Mouse (Mus musculus) heart, embryonic 16.5 days (tissue): ENCODE results near the gene Itsn1. TPM values are rescaled to one million over a fixed set of nuclear protein-coding genes. Genes with fewer than 3 reads are reported as not detected.

Experiments used
- ATAC-seq: fragments of 200-750 bp; cut with Nextera tagmentation; replicated peaks from 2 replicates; pipeline ENCODE4 v1.8.0; 2017; ENCODE audit warnings: moderate number of reproducible peaks; ENCODE audit not compliant: insufficient read depth, low FRiP score; ENCODE audit errors: extremely low read depth
- H3K27ac ChIP-seq: fragments of 300-500 bp; sonication (generic); 2 replicates; pipeline ENCODE4 v1.5.1; 2014; ENCODE audit warnings: mild to moderate bottlenecking, low read length, control low read depth, moderate library complexity
- H3K27me3 ChIP-seq: fragments of 300-500 bp; sonication (generic); 2 replicates; pipeline ENCODE4 v1.6.1; 2014; ENCODE audit warnings: low read length, mixed read lengths; ENCODE audit not compliant: control insufficient read depth, insufficient read depth
- H3K36me3 ChIP-seq: fragments of 300-500 bp; sonication (generic); 2 replicates; pipeline ENCODE4 v1.6.1; 2014; ENCODE audit not compliant: control insufficient read depth, insufficient read depth
- H3K4me1 ChIP-seq: fragments of 300-500 bp; sonication (generic); 2 replicates; pipeline ENCODE4 v1.6.1; 2014; ENCODE audit warnings: low read length, mixed read lengths; ENCODE audit not compliant: control insufficient read depth, insufficient read depth
- H3K4me2 ChIP-seq: fragments of 300-500 bp; sonication (generic); 2 replicates; pipeline ENCODE4 v1.6.1; 2014; ENCODE audit warnings: low read depth, mild to moderate bottlenecking, control low read depth, low read length
- H3K4me3 ChIP-seq: fragments of 300-500 bp; sonication (generic); 2 replicates; pipeline ENCODE4 v1.5.1; 2014; ENCODE audit warnings: mild to moderate bottlenecking, control low read depth, low read length
- H3K9ac ChIP-seq: fragments of 300-500 bp; sonication (generic); 2 replicates; pipeline ENCODE4 v1.6.1; 2014; ENCODE audit warnings: low read length, control low read depth
- H3K9me3 ChIP-seq: fragments of 300-500 bp; sonication (generic); replicated peaks from 2 replicates; pipeline ENCODE4 v1.6.1; 2016; ENCODE audit warnings: low read length; ENCODE audit not compliant: control insufficient read depth
- WGBS: fragments of 180-500 bp; shearing (Covaris S2); extraction: QIAGEN DNeasy Blood & Tissue Kit; methylation state at CpG from one replicate; pipeline ENCODE4 v1.1.7; 2014; 5-methylcytosine and 5-hydroxymethylcytosine counted together
- polyA plus RNA-seq: library from polyadenylated mRNA; unstranded; fragments of >200 nt; fragmentation: Nextera tagmentation; extraction: Ambion mirVana; gene quantifications from 2 replicates; pipeline ENCODE4 v1.2.1, GENCODE M21; 2015

The Itsn1 gene
- polyA plus RNA-seq, 1 experiment from 2014 or later, result 14.2 TPM

DNA sequence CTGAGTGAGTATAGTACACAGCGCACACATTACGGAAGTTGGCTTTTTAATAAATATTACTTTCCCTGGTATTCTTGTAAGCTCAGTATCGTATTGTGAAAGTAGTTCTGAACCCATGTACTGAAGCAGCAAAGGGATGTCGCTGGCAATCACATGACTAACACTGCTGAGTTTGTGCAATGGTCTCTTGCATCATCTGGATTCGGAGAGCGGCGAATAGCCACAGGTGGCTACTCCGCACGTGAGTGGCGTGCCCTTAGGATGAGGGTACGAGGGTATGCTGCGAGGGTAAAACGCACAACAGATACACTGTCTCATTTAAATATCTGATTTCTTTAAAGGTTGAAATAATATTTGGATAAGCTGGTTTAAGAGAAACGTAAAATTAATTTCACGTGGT is 1.6 kb upstream of the Itsn1 start:
- WGBS, result 87% methylated on average over 15 of the region's 15 CpGs
- H3K4me3 ChIP-seq, result peak overlapping the region; percentile 86
- H3K4me2 ChIP-seq, result peak overlapping the region; percentile 62
- H3K4me1 ChIP-seq, result peaks cover 21% of the 10 kb centered on the region
- no peaks in the 10 kb centered on the region for H3K27me3 ChIP-seq
- peaks cover 7% of the 10 kb centered on the region for H3K36me3 ChIP-seq
- peak overlapping the region; percentile 72 for H3K9ac ChIP-seq
- H3K9me3 ChIP-seq, result no peaks in the 10 kb centered on the region
- ATAC-seq, result no peak
- H3K27ac ChIP-seq, result no peak overlapping the region

DNA sequence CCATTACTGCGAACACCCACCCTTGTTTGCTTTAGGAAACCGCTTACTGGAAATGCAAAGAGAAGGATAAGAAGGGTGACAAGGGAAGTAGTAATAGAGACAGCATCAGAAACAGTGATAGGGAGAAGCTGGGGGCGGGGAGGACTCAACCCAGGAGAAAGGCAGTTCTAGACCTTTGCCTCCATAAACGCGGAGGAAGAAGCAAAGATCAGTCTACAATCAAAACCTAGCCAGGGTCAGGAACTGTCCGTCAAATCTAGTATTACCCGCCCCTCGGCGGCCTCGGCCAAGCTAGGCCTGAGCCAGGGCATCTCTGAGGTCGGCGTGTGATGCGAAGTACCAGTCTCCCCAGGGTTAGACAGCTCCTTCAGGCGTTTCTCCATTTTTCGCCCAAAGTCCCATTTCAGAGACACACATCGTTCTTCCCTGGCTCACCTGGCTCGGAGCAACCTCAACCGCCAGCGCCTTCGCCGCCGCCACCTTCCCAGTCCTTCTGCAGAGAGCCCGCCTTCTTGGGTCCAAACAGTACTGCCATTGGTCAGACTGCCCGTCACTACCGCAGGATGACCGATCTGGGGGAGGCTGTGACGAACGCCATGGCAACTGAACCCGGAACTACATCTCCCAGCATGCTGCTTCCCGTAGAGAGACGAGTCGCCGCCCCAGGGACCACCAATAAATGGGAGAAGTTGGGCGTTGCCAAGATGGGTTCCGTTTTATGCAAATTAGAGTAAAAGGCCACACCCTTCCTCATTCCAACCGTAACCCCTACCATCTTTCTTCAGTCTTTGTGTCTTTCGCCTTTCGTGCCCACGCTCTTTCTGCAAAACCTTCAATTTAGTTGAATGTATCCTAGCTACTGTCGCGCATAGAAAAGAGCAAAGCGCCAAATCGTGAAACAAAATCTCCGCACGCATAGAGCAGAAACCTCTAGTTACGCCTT is 687 bp upstream of the Itsn1 start, which contains the start of gene Cryzl1:
Gene Cryzl1, minus strand, starts transcription at position 853 of the 943 bp plus-strand sequence.
- Histone ChIP-seq H3K27me3 (no peaks in the 10 kb centered on the region), H3K27ac (peak within 1 kb of the TSS; percentile 96), H3K9ac (peak within 1 kb of the TSS; percentile 95), H3K36me3 (peaks cover 7% of the 10 kb centered on the region), H3K4me1 (peaks cover 21% of the 10 kb centered on the region), H3K4me2 (peak within 1 kb of the TSS; percentile 91), H3K4me3 (peak within 1 kb of the TSS; percentile 86), H3K9me3 (no peaks in the 10 kb centered on the region)
- WGBS, result under 1% methylated on average over 46 of the region's 46 CpGs
- ATAC-seq, result peak; percentile 93

DNA sequence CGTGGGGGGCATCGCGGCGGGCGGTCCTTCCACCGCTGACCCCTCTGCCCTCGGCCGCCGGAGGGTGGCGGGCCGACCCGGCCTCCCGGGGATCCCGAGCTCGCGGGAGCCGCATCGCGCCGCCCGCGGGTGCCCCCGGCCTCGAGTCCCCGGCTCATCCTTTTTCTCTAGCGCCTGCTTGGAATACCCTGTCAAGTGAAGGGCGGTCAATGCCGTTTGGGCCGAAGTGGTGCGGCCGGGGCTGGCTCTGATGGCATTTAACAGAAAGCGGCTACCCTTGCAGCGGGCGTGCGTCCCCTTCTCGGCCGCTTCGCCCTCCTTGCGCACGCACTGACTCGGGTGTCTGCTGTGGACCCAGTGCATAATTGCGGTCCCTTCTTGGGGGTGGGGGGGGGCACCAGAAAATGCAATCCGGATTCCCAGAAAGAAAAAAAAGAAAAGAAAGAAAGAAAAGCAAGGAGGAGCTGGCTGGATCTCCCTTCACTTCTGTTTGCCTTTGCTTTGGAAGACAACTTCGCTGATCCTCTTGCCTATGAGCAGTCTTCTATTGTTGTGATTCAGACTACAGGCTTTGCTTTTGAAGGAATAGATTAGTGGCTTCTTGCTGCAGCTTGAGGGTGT is 850 bp downstream of the Itsn1 start:
- Histone ChIP-seq H3K4me2 (peak overlapping the region; percentile 91), H3K36me3 (0 out of 2 replicates have a peak, but pooled peaks cover under 1% of the 10 kb centered on the region), H3K9ac (peak overlapping the region; percentile 95), H3K27ac (peak overlapping the region; percentile 96), H3K4me3 (peak overlapping the region; percentile 86), H3K27me3 (no peaks in the 10 kb centered on the region), H3K9me3 (no peaks in the 10 kb centered on the region), H3K4me1 (peaks cover 24% of the 10 kb centered on the region)
- peak; percentile 1; the same call in 1 of the 2 replicates for ATAC-seq
- under 1% methylated on average over 44 of the region's 44 CpGs for WGBS

DNA sequence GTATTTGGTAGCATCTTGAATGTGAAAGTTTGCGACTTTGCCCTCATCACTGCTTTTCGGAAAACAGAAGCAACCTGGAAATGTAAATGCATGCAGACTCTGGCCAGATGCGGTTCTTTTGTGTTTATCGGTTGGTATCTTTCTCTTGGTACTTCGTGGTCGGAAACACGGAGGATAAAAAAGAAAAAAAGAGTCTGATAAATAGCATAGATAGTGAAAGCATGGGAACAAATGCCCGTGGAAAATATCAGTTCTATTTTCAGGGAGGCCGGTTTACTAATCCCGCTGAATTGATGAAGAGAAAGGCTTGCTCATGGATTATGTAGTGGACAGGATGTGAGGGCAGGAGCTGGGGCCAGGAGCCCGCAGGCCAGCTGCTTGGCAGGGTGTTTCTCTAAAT is 1.4 kb downstream of the Itsn1 start:
- H3K36me3 ChIP-seq, result no peaks in the 10 kb centered on the region
- ATAC-seq, result no peak
- peak overlapping the region; percentile 96 for H3K27ac ChIP-seq
- peaks cover 26% of the 10 kb centered on the region for H3K4me1 ChIP-seq
- 2% methylated on average over 11 of the region's 11 CpGs for WGBS
- H3K9me3 ChIP-seq, result no peaks in the 10 kb centered on the region
- H3K9ac ChIP-seq, result peak overlapping the region; percentile 95
- H3K4me3 ChIP-seq, result peak overlapping the region; percentile 86
- no peaks in the 10 kb centered on the region for H3K27me3 ChIP-seq
- H3K4me2 ChIP-seq, result peak overlapping the region; percentile 91

DNA sequence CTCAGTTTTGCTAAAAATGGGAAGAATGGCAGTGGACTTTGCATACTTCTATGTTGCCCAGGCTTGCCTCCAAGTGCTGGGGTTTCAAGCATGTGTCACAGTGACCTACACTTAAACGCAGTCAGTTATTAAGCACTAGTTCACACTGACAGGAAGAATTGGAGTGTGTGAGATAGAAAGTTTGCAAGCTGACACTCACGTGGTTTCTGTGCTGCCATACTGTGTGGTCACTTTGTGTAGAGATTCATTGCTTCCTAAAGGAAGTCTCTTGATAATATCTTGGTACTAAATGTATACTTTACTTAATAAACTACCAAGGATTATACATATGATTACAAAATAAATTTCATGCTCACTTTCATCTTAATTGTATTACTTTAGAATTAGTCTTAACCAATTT is 3.7 kb downstream of the Itsn1 start:
- ATAC-seq, result no peak
- no peaks in the 10 kb centered on the region for H3K27me3 ChIP-seq
- no peaks in the 10 kb centered on the region for H3K9me3 ChIP-seq
- 43% methylated on average over 2 of the region's 2 CpGs for WGBS
- no peak overlapping the region for H3K27ac ChIP-seq
- no peak overlapping the region for H3K9ac ChIP-seq
- H3K4me3 ChIP-seq, result no peak overlapping the region
- peaks cover 35% of the 10 kb centered on the region for H3K4me1 ChIP-seq
- H3K4me2 ChIP-seq, result no peak overlapping the region
- H3K36me3 ChIP-seq, result no peaks in the 10 kb centered on the region

DNA sequence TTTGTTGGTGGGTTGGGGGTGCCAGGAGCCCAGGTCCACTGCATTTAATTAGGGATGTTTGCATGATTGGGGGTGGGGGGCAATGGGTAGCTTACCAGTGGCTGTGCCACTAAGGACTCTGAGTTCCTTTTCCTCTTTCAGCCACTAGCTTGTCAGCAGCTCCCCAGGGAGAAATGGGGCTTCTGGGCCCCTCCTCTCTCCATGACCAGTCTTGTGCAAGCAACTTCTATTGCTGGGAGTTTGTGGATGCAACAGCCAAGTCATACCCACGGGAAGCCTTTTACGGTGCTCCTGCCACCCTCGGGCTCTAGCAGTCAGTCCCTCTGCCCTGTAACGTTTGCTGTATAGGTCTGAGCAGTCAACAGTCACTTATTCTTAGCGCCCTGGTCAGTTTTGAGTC is 5.7 kb downstream of the Itsn1 start:
- Histone ChIP-seq H3K36me3 (no peaks in the 10 kb centered on the region), H3K27ac (no peak overlapping the region), H3K27me3 (no peaks in the 10 kb centered on the region), H3K4me3 (no peak overlapping the region), H3K9me3 (no peaks in the 10 kb centered on the region), H3K9ac (no peak overlapping the region), H3K4me2 (no peak overlapping the region), H3K4me1 (peaks cover 35% of the 10 kb centered on the region)
- ATAC-seq, result no peak
- WGBS, result 69% methylated on average over 5 of the region's 5 CpGs

DNA sequence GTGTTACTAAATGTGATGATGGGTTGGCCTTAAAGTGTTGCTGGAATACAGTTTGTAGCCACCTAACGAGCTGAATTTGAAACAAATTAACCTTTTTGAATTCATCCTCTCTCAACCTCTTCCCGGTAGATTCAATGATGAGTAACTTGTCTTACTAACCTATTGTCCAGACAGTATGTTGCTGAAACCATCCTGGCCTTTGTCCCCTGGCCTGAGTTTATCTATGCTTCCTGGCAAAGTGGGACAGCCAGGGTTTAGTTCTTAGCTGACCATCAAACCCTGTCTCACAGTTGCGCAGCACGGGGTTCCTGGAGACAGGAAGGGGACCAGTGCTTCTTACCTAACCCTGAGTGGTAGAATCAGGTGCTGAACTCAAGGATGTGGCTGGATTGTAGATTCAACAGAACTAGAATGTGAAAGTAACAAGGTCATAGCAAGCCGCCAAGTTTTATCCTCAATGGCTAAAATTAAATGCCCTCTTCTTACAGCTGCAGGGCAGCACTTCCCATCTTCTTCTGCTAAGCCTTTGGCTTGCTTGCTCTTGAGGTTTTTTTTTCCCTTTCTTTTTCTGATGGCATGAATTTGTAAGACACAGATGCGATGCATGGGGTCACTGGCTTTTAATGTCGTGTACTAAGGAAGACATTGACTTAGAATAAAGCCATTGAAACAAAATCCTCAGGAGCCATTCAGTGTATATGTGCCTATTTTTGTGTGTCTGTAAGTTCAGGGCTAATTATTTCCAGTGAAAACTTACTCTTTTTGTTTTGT is 7.2 kb downstream of the Itsn1 start:
- H3K4me1 ChIP-seq, result peaks cover 39% of the 10 kb centered on the region

DNA sequence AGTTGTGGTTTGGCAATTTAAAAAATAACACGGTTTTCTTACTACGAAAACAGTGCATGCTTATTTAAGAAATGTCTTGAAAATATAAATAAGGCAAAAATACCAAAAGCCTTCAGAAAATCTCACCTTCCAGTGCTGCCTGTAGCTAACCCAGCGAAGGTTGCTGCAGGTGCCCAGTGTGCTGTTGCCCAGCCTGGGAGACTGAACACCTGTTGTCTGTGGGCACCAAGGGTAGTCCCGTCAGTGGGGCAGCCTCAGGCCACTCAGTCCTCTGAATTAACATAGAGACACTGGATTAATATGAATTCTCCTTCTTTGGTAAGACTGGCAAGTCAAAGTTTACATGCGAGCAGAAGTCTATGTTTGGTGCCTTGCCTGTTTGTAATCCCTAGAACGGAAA is 9.4 kb downstream of the Itsn1 start:
- no peaks in the 10 kb centered on the region for H3K9me3 ChIP-seq
- no peaks in the 10 kb centered on the region for H3K36me3 ChIP-seq
- H3K4me1 ChIP-seq, result peaks cover 32% of the 10 kb centered on the region
- no peak overlapping the region for H3K27ac ChIP-seq
- H3K27me3 ChIP-seq, result no peaks in the 10 kb centered on the region
- H3K9ac ChIP-seq, result no peak overlapping the region
- 85% methylated on average over 6 of the region's 6 CpGs for WGBS
- ATAC-seq, result no peak
- H3K4me2 ChIP-seq, result no peak overlapping the region
- no peak overlapping the region for H3K4me3 ChIP-seq

More for the DNA sequence above, 7.2 kb downstream of the Itsn1 start:
- Histone ChIP-seq H3K27me3 (no peaks in the 10 kb centered on the region), H3K4me3 (no peak overlapping the region), H3K9ac (no peak overlapping the region), H3K9me3 (no peaks in the 10 kb centered on the region), H3K36me3 (no peaks in the 10 kb centered on the region), H3K27ac (peak overlapping the region; percentile 39), H3K4me2 (peak overlapping the region; percentile 28)
- WGBS, result 75% methylated on average over 7 of the region's 7 CpGs
- ATAC-seq, result no peak
